Mouse (Mus musculus): ENCODE results near the gene Gucy1b2. TPM values are rescaled to one million over a fixed set of nuclear protein-coding genes. Genes with fewer than 3 reads are reported as not detected.

Gucy1b2 gene
- total RNA-seq, 2 experiments from 2014 or later, result not detected

DNA sequence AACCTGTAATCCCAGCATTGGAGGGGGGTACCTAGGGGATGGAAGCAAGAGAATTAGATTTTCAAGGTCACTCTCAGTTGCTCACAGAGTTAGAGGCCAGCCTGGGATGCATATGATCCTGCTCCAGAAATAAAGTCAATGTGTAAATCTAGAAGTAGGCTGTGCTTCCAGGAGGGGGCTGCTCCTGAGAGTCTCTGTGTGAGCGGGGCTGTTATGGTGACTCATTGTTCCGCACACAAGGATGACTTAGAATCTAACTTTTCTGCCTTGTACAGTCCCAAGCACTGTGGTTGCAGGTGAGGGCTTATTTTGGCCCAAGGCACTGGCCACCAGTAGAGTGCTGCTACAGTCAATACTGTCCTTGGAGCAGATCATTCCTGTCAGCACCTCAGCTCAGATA is 76.7 kb downstream of the Gucy1b2 start:
- intact Hi-C loops (cut with DNase I), result no loop called here

DNA sequence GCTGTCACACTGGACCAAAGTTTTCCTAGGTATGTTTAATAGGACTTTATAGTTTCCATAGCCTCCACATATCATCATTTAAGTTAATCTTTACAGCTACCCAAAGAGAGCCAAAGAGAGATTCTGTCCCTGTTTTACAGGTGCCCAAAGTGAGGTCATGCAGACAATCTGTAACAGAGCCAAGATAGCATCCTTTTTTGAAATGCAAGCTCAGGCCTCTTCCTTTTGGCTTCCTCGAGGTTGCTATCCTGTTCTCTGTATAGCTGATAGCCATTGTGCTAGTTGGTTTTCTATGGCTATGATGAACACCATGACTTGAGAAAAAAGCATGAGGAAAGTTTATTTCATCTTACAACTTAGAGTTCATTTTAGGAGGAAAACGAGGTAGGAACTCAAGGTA is 80.0 kb downstream of the Gucy1b2 start:
- no peak for DNase-seq
- intact Hi-C loops (cut with DNase I), result no loop called here

More for the DNA sequence above, 76.7 kb downstream of the Gucy1b2 start:
- DNase-seq, result no peak

DNA sequence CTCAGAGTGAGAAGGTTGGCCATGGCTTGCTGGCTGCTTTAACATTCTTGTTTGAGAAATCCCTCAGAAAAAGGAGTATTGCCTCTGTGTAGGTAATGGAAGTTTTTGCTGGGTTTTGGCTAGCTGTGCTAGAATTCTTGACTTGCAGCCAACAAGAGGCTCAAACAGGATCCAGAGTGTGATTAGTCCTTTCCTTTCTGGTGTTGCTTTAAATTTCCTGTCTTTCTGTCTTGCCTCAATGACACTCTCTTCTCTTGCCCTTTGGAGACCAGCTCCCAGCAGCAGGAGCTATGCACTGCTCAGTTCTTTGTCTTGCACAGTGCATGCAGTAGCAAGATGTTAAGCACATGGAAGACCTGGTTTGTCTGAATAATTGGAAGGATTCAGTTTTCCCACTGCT is 80.4 kb downstream of the Gucy1b2 start:
- intact Hi-C loops (cut with DNase I), result no loop called here
- peak; percentile 37 to 52 for DNase-seq

DNA sequence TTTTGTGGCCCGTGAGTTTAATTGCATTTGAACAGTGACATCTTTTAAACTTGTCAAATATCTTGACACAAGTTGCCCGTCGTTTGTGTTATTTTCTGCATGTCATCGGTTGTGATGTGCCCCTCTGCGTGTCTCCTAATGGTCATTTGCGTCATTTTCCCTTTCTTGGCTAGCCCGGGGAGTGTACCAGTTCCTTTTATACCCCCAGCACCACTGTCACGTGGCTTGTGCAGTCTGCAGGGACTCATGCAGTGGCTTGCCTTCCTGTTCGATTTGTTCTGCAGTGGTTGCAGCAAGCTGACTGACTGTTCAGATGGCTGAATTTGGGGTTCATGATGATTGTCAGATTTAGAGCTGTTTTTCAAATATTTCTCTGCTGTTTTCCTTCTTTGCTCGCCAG is 82.1 kb downstream of the Gucy1b2 start:
- intact Hi-C loops (cut with DNase I), result no loop called here

DNA sequence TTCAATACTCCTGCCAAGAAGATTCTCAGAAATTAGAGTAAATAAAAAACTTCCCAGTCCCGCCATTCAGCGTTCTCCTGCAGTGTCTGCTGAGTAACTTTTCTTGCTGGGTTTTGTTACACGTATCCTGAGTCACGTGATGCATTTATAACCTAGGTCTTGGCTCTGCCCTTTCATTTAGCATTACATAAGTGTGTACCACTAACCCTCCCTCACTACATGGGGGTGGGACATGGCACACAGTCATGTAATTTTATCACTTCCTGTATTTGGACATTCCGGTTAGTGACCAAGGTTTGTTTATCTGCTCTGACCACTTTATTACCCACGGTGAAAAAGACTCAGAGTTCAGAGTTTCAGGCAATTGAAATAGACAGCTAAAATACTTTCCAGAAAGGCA is 85.3 kb downstream of the Gucy1b2 start:
- DNase-seq, result peak; percentile 60 to 66
- intact Hi-C loops (cut with DNase I), result no loop called here

More for the DNA sequence above, 82.1 kb downstream of the Gucy1b2 start:
- DNase-seq, result no peak

DNA sequence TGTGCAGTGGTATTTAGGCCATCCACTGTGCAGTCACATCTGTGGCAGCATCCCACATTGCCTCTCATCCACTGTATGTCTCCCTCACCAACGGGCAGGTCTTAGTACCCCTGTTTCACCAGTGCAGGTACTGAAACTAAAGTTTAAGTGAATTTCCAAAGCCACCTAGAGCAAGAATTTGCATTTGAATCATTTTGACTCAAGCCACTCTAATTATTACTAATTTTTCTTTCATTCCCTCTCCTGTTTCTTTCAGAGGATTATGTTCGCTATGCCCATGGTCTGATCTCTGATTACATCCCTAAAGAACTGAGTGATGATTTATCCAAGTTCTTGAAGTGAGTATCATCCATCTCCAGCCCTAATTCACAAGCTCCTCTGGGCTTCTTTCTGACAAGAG is 92.3 kb downstream of the Gucy1b2 start:
- intact Hi-C loops (cut with DNase I), result no loop called here
- no peak for DNase-seq

DNA sequence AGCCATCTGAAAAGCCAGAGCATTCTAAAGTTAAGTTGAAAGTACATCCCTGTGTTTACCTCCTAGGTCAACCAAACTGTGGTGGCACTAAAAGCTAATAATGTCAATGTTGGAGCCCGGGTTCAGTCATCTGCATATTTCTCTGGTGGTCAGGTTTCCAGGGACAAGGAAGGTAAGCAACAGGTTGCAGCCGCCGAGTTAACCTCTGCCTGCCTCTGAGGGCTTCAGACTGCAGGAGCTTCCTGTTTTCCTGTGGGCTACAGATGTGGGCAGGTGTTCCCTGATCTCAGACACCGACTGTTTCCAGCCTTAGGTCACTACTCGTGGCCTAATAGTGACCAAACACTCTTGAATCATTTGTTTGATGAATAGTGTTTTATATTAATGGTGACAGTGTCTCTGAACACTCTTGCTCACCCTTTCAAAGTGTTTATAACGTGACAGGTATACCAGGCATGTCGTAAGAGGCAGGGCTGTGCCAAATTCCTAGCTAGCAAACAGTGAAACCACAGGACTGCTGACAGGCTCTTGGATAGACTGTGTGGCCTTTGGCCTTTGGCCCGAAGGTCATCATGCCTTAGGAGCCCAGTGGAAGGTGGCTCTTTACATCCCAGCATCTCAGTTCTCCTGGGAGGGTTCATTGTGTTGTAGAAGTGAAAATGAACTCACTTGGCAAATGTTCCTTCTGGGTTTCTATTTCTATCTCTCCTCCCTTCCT is 94.7 kb downstream of the Gucy1b2 start:
- no peak for DNase-seq
- intact Hi-C loops (cut with DNase I), result no loop called here

DNA sequence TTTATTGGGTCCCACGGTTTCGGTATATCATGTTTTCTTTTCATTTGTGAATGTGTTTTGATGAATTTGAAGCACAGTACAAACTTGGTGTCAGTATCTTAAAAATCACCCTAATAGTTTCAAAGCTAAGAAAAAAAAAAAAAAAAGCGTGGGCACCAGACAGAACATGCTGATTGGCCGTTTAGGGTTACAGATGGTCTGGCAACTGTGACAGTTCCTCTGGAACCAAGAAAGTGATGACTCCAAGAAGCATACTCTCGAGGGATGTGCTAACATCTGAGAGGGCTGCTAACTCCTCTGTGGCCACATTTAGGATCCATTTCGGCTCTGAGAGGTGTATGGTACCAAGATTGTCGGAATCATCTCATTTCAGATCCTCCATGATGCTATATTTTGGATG is 100.9 kb downstream of the Gucy1b2 start:
- no peak for DNase-seq
- intact Hi-C loops (cut with DNase I), result no loop called here

DNA sequence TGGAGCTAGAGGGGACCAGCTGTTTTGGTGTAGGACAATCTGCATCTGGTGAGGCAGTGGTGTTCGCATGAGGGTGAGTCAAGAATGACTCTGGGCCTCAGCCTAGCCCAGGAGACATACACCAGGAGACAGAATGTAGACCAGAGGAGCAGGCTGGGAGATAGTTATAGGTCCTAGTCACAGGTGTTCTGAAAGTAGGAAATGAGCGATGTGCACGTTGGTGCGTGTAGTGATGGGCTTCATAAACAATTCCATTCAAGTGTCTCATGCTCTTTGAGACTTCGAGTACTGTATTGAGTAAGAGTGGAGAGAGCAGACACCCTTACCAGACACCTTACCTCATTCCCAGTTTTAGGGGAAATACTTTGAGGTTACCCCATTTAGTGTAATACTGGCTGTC is 102.3 kb downstream of the Gucy1b2 start:
- intact Hi-C loops (cut with DNase I), result loop anchor here (5.0 kb wide), 1 partner anchor 104 kb away; the partner anchor contains the start of gene Gucy1b2
- no peak for DNase-seq

DNA sequence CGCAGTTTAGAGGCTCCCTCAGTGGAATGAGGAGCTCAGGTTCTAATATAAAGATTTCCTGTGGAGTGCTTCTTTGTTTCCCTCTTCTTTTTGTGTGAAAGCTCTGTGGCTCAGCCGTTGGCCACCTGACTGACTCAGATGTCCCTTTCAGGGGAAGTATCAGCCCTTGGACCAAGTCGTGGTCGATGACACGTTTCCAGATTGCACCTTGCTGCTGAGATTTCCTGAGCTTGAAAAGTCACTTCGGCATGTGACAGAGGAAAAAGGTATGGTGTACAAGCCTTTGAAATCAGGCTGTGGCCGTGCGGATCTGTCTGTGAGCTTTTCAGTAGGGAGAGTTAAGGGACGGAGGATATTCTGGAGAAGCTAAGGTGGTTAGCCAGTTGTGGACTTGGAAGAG is 102.7 kb downstream of the Gucy1b2 start:
- intact Hi-C loops (cut with DNase I), result loop anchor here (5.0 kb wide), 1 partner anchor 104 kb away; the partner anchor contains the start of gene Gucy1b2
- DNase-seq, result no peak

DNA sequence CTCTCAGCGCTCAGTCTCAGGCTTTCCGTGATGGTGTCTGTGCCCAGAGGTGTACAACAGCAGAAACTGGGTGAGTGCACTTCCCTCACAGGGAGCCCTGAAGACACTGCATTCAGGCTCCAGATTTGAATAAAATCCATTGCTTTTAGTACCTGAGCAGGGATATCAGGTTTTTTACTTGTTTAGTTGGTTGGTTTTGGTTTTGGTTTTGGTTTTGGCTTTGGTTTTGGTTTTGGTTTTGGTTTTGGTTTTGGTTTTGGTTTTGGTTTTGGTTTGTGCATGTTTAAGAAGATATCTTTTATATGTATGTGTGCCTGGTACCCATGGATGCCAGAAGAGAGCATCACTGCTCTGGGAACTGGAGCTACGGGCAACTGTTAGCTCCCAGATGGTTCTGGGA is 105.2 kb downstream of the Gucy1b2 start:
- DNase-seq, result no peak
- intact Hi-C loops (cut with DNase I), result loop anchor here (5.0 kb wide), 1 partner anchor 106 kb away; the partner anchor contains the start of gene Gucy1b2

DNA sequence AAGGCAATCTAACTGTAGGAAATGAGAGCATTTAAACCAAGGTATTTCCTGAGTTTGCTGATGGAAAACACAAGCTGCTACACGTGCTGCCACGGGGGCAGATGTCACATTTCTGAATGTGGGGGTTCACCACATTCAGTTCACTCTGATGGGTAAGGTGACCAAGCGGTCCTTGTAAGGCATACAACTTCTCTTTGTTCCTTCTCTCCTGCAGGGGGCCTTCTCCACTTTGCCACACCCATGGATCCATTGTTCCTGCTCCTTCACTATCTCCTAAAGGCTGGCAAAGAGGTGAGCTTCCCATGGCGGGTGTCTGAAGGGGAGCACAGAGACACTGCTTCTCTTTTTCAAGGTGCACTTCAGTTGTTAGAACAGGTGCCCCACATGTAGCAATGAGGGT is 105.9 kb downstream of the Gucy1b2 start:
- intact Hi-C loops (cut with DNase I), result loop anchor here (5.0 kb wide), 1 partner anchor 107 kb away; the partner anchor contains the start of gene Gucy1b2
- no peak for DNase-seq

DNA sequence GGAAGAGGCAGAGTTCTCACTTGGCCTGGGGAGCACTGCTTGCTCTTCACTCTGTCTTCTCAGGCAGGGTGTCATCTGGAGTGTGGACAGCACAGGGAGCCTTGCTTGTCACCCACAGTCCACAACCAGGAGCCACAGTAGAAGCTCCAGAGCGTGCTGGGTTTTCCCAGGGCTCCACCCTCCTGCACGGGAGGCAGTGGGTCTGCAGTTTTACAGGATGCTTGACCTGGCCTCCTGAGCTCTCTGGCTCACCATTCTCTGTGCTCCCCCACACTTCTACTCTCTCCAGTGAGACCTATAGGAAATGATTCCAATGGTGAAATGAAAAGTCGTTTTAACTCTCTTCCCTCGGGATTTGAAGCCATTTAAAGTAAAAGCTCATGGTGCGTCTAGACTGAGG is 106.3 kb downstream of the Gucy1b2 start:
- no peak for DNase-seq
- intact Hi-C loops (cut with DNase I), result loop anchor here (5.0 kb wide), 2 partner anchors 98 to 108 kb away; partner anchors contain the start of gene Gucy1b2

DNA sequence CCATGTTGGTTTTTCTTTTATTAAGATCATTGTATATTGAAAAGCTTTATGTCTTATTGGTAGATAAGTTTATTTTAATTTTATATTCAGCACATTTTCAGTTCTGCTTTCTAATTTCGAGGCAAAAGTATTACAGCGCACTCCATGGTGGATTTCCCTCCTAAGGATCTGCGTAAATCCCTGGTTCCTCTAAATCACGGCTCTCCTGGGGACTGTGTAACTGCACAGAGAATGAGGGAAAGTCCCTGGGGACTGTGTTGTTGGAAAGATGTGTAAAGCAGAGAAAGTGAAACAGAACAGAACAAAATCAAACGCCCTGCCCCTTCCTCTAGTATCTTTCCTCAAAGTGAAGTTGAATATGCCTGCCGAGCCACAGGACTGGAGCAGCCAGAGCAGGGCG is 109.0 kb downstream of the Gucy1b2 start:
- intact Hi-C loops (cut with DNase I), result loop anchor here (5.0 kb wide), 1 partner anchor 100 kb away; no protein-coding TSS in a partner anchor
- DNase-seq, result peak in 1 of 2 experiments; percentile 27

DNA sequence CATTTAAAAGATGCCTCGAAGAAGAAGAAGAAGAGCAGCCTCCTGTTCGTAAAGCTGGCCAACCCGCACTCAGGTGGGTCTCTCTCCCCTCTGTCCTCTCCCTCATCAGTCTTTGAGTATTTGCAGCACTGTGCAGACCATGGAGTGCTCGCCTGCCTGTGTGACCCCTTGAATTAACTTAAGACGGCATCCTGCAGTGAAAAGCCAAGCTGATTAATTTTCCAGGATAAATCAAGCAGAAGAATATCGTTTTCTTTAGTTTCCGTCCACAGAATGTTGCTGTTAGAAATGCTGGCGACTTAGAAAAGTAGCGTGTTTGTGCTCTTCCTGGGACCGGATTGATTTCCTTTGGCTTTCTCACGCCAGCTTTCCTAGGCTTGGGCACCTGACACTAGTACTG is 109.5 kb downstream of the Gucy1b2 start:
- intact Hi-C loops (cut with DNase I), result loop anchor here (5.0 kb wide), 1 partner anchor 101 kb away; no protein-coding TSS in a partner anchor
- DNase-seq, result no peak

Other genes starting within 250 kb of the Gucy1b2 start
- 10 to 100 TPM; 21.1 to 26.8 TPM for gene Rnaseh2b, start 163.7 kb downstream of the Gucy1b2 start, total RNA-seq (2021)
- gene Dleu7, start 163.2 kb downstream of the Gucy1b2 start, total RNA-seq (2021), result under 1 TPM in 1 of 2 experiments, not detected in 1; 0.17 TPM
- 1 to 10 TPM; 4.5 to 4.6 TPM for gene Fam124a, start 99.4 kb upstream of the Gucy1b2 start, total RNA-seq (2021)
- not detected for gene Gm4131, start 110.6 kb upstream of the Gucy1b2 start, total RNA-seq (2021)
- not detected for gene Serpine3, start 207.4 kb upstream of the Gucy1b2 start, total RNA-seq (2021)